Mouse (Mus musculus): ENCODE measurements around the gene Pomt1. TPM values are rescaled to one million over a fixed set of nuclear protein-coding genes. Genes with fewer than 3 reads are reported as not detected.

Pomt1 gene
- total and polyA plus RNA-seq, 2 experiments from 2014 or later, result 6.7 to 19.8 TPM

DNA sequence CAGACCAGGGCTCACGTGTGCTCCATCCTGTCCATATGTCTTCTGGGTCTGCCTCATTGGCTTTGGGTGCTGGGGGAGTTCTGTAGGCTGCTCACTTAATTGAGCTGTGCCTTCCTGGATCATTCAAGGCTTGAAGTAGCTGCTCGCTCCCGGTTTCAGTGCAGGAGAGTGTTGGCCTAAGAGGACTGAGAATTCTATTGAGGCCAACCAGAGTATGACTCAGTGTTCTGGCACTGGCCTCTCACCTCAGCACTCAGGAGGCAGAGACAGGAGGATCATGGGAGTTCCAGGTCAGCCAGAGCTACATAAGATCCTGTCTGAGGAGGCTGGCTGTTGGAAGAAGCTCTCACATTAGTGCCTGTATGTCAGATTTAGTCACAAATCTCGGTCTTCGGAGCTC lies 18.3 kb upstream of the Pomt1 start:
- H3K27ac ChIP-seq (ENCODE audit: low read depth), result no peak overlapping the region
- DNase-seq (ENCODE audit: low spot score), result no peak
- whole genome bisulfite sequencing, result 87% methylated on average over 5 of the region's 5 CpGs
- TF ChIP-seq CTCF (IDR thresholded peaks at IDR 0.05; ENCODE audit: low read depth) (no peak), EP300 (IDR thresholded peaks at IDR 0.05; ENCODE audit: low read depth) (no peak)
- H3K9me3 ChIP-seq (replicated peaks; ENCODE audit: control insufficient read depth, low read length), result no peaks in the 10 kb centered on the region
- H3K4me1 ChIP-seq (ENCODE audit: control insufficient read depth, insufficient read depth), result no peaks in the 10 kb centered on the region
- H3K9ac ChIP-seq (replicated peaks; ENCODE audit: low read depth, low read length), result no peak overlapping the region
- H3K4me2 ChIP-seq (ENCODE audit: low read depth, low read length), result no peak overlapping the region
- no peak for ATAC-seq (ENCODE audit: insufficient read depth, low read depth)
- peaks cover 100% of the 10 kb centered on the region for H3K36me3 ChIP-seq (replicated peaks; ENCODE audit: control insufficient read depth, insufficient read depth, low read length)
- H3K4me3 ChIP-seq (ENCODE audit: low read depth, low read length), result no peak overlapping the region
- no peaks in the 10 kb centered on the region for H3K27me3 ChIP-seq (ENCODE audit: control insufficient read depth, insufficient read depth, low read length)

DNA sequence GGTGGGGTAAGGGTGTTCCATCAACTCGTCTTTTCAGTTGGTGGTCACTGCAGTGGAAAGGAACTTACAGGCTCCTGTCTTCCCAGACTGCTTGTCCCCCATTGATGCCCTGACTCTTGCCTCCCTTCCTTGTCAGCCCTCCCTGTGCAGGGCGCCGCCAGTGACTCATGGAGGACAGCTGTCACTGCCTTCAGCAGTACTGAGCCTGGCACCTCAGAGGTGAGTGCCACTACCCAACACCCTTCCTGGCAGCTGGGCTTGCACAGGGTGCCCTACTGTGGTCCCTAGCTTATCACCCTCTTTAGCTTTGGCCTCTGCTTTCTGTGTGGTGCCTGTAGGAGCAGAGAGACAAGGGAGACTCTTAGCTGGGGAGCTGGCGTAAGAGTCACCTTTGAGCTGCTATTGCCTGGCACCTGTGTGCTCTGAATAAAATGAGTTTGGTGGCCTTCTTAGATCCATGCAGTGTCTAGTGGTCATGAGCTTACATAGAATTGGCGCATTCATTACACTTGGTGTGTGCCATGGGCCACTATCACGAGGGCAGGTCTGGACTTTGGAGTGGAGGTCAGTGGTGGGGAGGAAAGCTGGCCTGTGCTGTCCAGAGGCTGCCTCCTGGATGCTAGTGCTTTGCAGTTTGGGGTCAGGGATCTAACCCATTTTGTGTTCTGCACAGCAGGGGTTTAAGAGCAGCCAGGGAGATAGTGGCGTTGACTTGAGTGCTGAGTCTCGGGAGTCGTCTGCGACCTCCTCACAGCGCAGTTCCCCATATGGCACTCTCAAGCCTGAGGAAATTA lies 17.7 kb upstream of the Pomt1 start:
- H3K27me3 ChIP-seq (ENCODE audit: control insufficient read depth, insufficient read depth, low read length), result no peaks in the 10 kb centered on the region
- H3K4me3 ChIP-seq (ENCODE audit: low read depth, low read length), result no peak overlapping the region
- H3K4me2 ChIP-seq (ENCODE audit: low read depth, low read length), result no peak overlapping the region
- no peak for ATAC-seq (ENCODE audit: insufficient read depth, low read depth)
- H3K36me3 ChIP-seq (replicated peaks; ENCODE audit: control insufficient read depth, insufficient read depth, low read length), result peaks cover 100% of the 10 kb centered on the region
- H3K9ac ChIP-seq (replicated peaks; ENCODE audit: low read depth, low read length), result no peak overlapping the region
- no peak overlapping the region for H3K27ac ChIP-seq (ENCODE audit: low read depth)
- no peak for TF ChIP-seq CTCF (IDR thresholded peaks at IDR 0.05; ENCODE audit: low read depth)
- TF ChIP-seq EP300 (IDR thresholded peaks at IDR 0.05; ENCODE audit: low read depth), result no peak
- 83% methylated on average over 11 of the region's 11 CpGs for WGBS
- no peak for DNase-seq (ENCODE audit: low spot score)
- H3K4me1 ChIP-seq (ENCODE audit: control insufficient read depth, insufficient read depth), result no peaks in the 10 kb centered on the region
- no peaks in the 10 kb centered on the region for H3K9me3 ChIP-seq (replicated peaks; ENCODE audit: control insufficient read depth, low read length)

DNA sequence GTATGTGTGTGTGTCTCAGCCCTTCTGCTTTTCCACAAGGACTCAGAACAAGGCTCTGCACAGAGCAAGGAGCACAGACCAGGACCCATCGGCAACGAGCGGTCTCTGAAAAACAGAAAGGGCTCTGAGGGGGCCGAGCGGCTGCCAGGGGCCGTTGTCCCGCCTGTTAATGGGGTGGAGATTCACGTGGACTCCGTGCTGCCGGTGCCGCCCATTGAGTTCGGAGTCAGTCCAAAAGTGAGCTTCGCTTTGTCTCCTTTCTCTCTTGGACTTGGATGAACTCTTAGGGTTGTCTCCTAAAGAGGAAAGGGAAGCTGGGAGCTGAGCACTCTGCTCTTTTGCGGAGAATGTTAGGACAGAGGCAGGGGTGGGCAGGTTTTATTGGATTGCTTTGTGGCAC lies 16.9 kb upstream of the Pomt1 start:
- no peak for DNase-seq (ENCODE audit: low spot score)
- no peak overlapping the region for H3K27ac ChIP-seq (ENCODE audit: low read depth)
- H3K9me3 ChIP-seq (replicated peaks; ENCODE audit: control insufficient read depth, low read length), result no peaks in the 10 kb centered on the region
- no peaks in the 10 kb centered on the region for H3K4me1 ChIP-seq (ENCODE audit: control insufficient read depth, insufficient read depth)
- no peaks in the 10 kb centered on the region for H3K27me3 ChIP-seq (ENCODE audit: control insufficient read depth, insufficient read depth, low read length)
- no peak for ATAC-seq (ENCODE audit: insufficient read depth, low read depth)
- no peak overlapping the region for H3K9ac ChIP-seq (replicated peaks; ENCODE audit: low read depth, low read length)
- no peak overlapping the region for H3K4me2 ChIP-seq (ENCODE audit: low read depth, low read length)
- WGBS, result 88% methylated on average over 14 of the region's 14 CpGs
- peaks cover 100% of the 10 kb centered on the region for H3K36me3 ChIP-seq (replicated peaks; ENCODE audit: control insufficient read depth, insufficient read depth, low read length)
- no peak for TF ChIP-seq CTCF (IDR thresholded peaks at IDR 0.05; ENCODE audit: low read depth)
- TF ChIP-seq EP300 (IDR thresholded peaks at IDR 0.05; ENCODE audit: low read depth), result no peak
- H3K4me3 ChIP-seq (ENCODE audit: low read depth, low read length), result no peak overlapping the region

DNA sequence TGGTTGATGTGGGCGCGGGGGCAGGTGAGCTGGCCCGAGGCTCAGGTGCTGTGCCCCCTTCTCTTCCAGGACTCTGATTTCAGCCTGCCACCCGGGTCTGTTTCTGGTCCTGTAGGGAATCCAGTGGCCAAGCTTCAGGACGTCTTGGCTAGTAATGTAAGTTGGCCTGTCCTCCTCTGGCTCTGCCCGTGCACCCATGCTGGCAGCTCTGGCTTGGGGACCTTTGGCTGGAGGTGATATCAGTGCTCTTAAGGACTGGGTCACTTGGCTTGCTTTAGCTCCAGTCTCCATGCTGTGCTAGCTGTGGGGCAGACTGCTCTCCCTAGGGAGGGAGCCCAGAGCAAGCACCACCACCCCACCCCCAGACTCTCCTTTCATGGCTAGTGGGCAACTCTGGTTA lies 16.4 kb upstream of the Pomt1 start:
- Histone ChIP-seq H3K27me3 (ENCODE audit: control insufficient read depth, insufficient read depth, low read length) (no peaks in the 10 kb centered on the region), H3K36me3 (replicated peaks; ENCODE audit: control insufficient read depth, insufficient read depth, low read length) (peaks cover 100% of the 10 kb centered on the region), H3K27ac (ENCODE audit: low read depth) (no peak overlapping the region), H3K4me1 (ENCODE audit: control insufficient read depth, insufficient read depth) (no peaks in the 10 kb centered on the region), H3K4me2 (ENCODE audit: low read depth, low read length) (no peak overlapping the region), H3K4me3 (ENCODE audit: low read depth, low read length) (no peak overlapping the region), H3K9me3 (replicated peaks; ENCODE audit: control insufficient read depth, low read length) (no peaks in the 10 kb centered on the region), H3K9ac (replicated peaks; ENCODE audit: low read depth, low read length) (no peak overlapping the region)
- WGBS, result 88% methylated on average over 6 of the region's 6 CpGs
- no peak for DNase-seq (ENCODE audit: low spot score)
- no peak for TF ChIP-seq CTCF (IDR thresholded peaks at IDR 0.05; ENCODE audit: low read depth)
- no peak for TF ChIP-seq EP300 (IDR thresholded peaks at IDR 0.05; ENCODE audit: low read depth)
- no peak for ATAC-seq (ENCODE audit: insufficient read depth, low read depth)

GRCm38 (mm10) chr2:32220969-32221368 lies 15.4 kb upstream of the Pomt1 start:
- no peak overlapping the region for H3K9ac ChIP-seq (replicated peaks; ENCODE audit: low read depth, low read length)
- no peaks in the 10 kb centered on the region for H3K9me3 ChIP-seq (replicated peaks; ENCODE audit: control insufficient read depth, low read length)
- peaks cover 100% of the 10 kb centered on the region for H3K36me3 ChIP-seq (replicated peaks; ENCODE audit: control insufficient read depth, insufficient read depth, low read length)
- 91% methylated on average over 10 of the region's 10 CpGs for WGBS
- TF ChIP-seq EP300 (IDR thresholded peaks at IDR 0.05; ENCODE audit: low read depth) (no peak), CTCF (IDR thresholded peaks at IDR 0.05; ENCODE audit: low read depth) (no peak)
- no peak overlapping the region for H3K27ac ChIP-seq (ENCODE audit: low read depth)
- DNase-seq (ENCODE audit: low spot score) (no peak), ATAC-seq (ENCODE audit: insufficient read depth, low read depth) (no peak)
- H3K4me1 ChIP-seq (ENCODE audit: control insufficient read depth, insufficient read depth), result no peaks in the 10 kb centered on the region
- no peaks in the 10 kb centered on the region for H3K27me3 ChIP-seq (ENCODE audit: control insufficient read depth, insufficient read depth, low read length)
- no peak overlapping the region for H3K4me3 ChIP-seq (ENCODE audit: low read depth, low read length)
- no peak overlapping the region for H3K4me2 ChIP-seq (ENCODE audit: low read depth, low read length)

- WGBS, result 86% methylated on average over 7 of the region's 7 CpGs
- H3K27me3 ChIP-seq (ENCODE audit: control insufficient read depth, insufficient read depth, low read length), result no peaks in the 10 kb centered on the region
- H3K36me3 ChIP-seq (replicated peaks; ENCODE audit: control insufficient read depth, insufficient read depth, low read length), result peaks cover 100% of the 10 kb centered on the region
- no peaks in the 10 kb centered on the region for H3K4me1 ChIP-seq (ENCODE audit: control insufficient read depth, insufficient read depth)
- ATAC-seq (ENCODE audit: insufficient read depth, low read depth) (no peak), DNase-seq (ENCODE audit: low spot score) (no peak)
- TF ChIP-seq EP300 (IDR thresholded peaks at IDR 0.05; ENCODE audit: low read depth) (no peak), CTCF (IDR thresholded peaks at IDR 0.05; ENCODE audit: low read depth) (no peak)
- no peak overlapping the region for H3K4me2 ChIP-seq (ENCODE audit: low read depth, low read length)
- no peaks in the 10 kb centered on the region for H3K9me3 ChIP-seq (replicated peaks; ENCODE audit: control insufficient read depth, low read length)
- H3K4me3 ChIP-seq (ENCODE audit: low read depth, low read length), result no peak overlapping the region
- no peak overlapping the region for H3K9ac ChIP-seq (replicated peaks; ENCODE audit: low read depth, low read length)
- no peak overlapping the region for H3K27ac ChIP-seq (ENCODE audit: low read depth)
Observed at GRCm38 (mm10) chr2:32221577-32221976, 14.8 kb upstream of the Pomt1 start.
